Mouse (Mus musculus) T-cell, adult 2 months (primary cell): ENCODE results near the gene Dhx57.

ENCODE experiments used
- DNase-seq: peaks from one replicate; pipeline ENCODE4 v3.0.0; 2022; ENCODE audit warnings: low spot score

The Dhx57 gene

GRCm38 (mm10) chr17:80193075-80193474, 97.2 kb downstream of the Dhx57 start:
- DNase-seq: no peak
